Mouse (Mus musculus) urinary bladder, postnatal 0 days (tissue): ENCODE results near the gene Aurka. TPM values are rescaled to one million over a fixed set of nuclear protein-coding genes. Genes with fewer than 3 reads are reported as not detected.

Experiments used
- polyA plus RNA-seq: library from polyadenylated mRNA; unstranded; fragments of >200 nt; fragmentation: Nextera tagmentation; extraction: Ambion mirVana; gene quantifications from 2 replicates; pipeline ENCODE4 v1.2.1, GENCODE M21; 2015

The Aurka gene
- polyA plus RNA-seq: 13.6 and 19.1 TPM in 2 replicates

GRCm38 (mm10) chr2:172370411-172371223 is at the start of gene Aurka, which contains the start of gene Cstf1:
Gene Aurka (minus strand): TSS chr2:172370535.
Gene Cstf1 (plus strand): TSS chr2:172370681.

GRCm38 (mm10) chr2:172393391-172394051 is 23.2 kb upstream of the Aurka start, which contains the start of gene Cass4:
Gene Cass4 (plus strand): TSS chr2:172393794.

GRCm38 (mm10) chr2:172345258-172345738 is 25.0 kb downstream of the Aurka start, which contains the start of gene Fam210b:
Gene Fam210b (plus strand): TSS chr2:172345565.

Other genes starting within 250 kb of the Aurka start
- gene Mc3r, start 122.0 kb downstream of the Aurka start, polyA plus RNA-seq: not detected in 2 replicates
- gene Fam210b, start 25.0 kb downstream of the Aurka start, polyA plus RNA-seq: 16.2 and 17.2 TPM in 2 replicates
- 21.0 and 21.4 TPM in 2 replicates for gene Cstf1, start 146 bp upstream of the Aurka start, polyA plus RNA-seq
- 0.45 and 0.77 TPM in 2 replicates for gene Cass4, start 23.3 kb upstream of the Aurka start, polyA plus RNA-seq
- 59.1 and 60.9 TPM in 2 replicates for gene Rtf2, start 70.0 kb upstream of the Aurka start, polyA plus RNA-seq
- gene Gcnt7, start 88.1 kb upstream of the Aurka start, polyA plus RNA-seq: 0.39 and 0.60 TPM in 2 replicates
- 0.25 and 0.40 TPM in 2 replicates for gene Fam209, start 102.0 kb upstream of the Aurka start, polyA plus RNA-seq
- gene Tfap2c, start 179.1 kb upstream of the Aurka start, polyA plus RNA-seq: 3.8 and 4.6 TPM in 2 replicates